Mouse (Mus musculus): Measurements from ENCODE around the gene G6pc. TPM values are rescaled to one million over a fixed set of nuclear protein-coding genes. Genes with fewer than 3 reads are reported as not detected.
"Not testable (repeated sequence)": the region's sequence is repeated elsewhere in the genome, so short reads cannot be mapped to it uniquely, and the experiment has no call there.

The G6pc gene
- polyA plus RNA-seq, 1 experiment from 2014 or later, result not detected

GRCm38 (mm10) chr11:101357505-101358182 lies 9.7 kb upstream of the G6pc start:
- Histone ChIP-seq H3K36me3 (no peaks in the 10 kb centered on the region), H3K9me3 (no peaks in the 10 kb centered on the region), H3K4me3 (replicated peaks) (no peak overlapping the region), H3K27me3 (no peaks in the 10 kb centered on the region), H3K4me1 (replicated peaks) (no peaks in the 10 kb centered on the region), H3K9ac (replicated peaks) (no peak overlapping the region), H3K4me2 (no peak overlapping the region), H3K27ac (no peak overlapping the region)
- ATAC-seq (ENCODE audit: insufficient number of reproducible peaks, insufficient read depth, low FRiP score, low TSS enrichment, low read depth), result no peak
- WGBS, result 79% methylated on average over 3 of the region's 3 CpGs

- Histone ChIP-seq H3K4me1 (replicated peaks) (no peaks in the 10 kb centered on the region), H3K27ac (no peak overlapping the region), H3K4me2 (no peak overlapping the region), H3K27me3 (no peaks in the 10 kb centered on the region), H3K4me3 (replicated peaks) (no peak overlapping the region), H3K9ac (replicated peaks) (no peak overlapping the region), H3K9me3 (no peaks in the 10 kb centered on the region), H3K36me3 (no peaks in the 10 kb centered on the region)
- ATAC-seq (ENCODE audit: insufficient number of reproducible peaks, insufficient read depth, low FRiP score, low TSS enrichment, low read depth), result no peak
- 68% methylated on average over 9 of the region's 9 CpGs for WGBS
These were observed 7.6 kb upstream of the G6pc start for GRCm38 (mm10) chr11:101359776-101360175.

GRCm38 (mm10) chr11:101360651-101361113 lies 6.7 kb upstream of the G6pc start:
- no peaks in the 10 kb centered on the region for H3K36me3 ChIP-seq
- H3K9me3 ChIP-seq, result no peaks in the 10 kb centered on the region
- WGBS, result 61% methylated on average over 3 of the region's 3 CpGs
- H3K4me3 ChIP-seq (replicated peaks), result no peak overlapping the region
- H3K27ac ChIP-seq, result no peak overlapping the region
- H3K4me1 ChIP-seq (replicated peaks), result no peaks in the 10 kb centered on the region
- no peak overlapping the region for H3K4me2 ChIP-seq
- no peak for ATAC-seq (ENCODE audit: insufficient number of reproducible peaks, insufficient read depth, low FRiP score, low TSS enrichment, low read depth)
- H3K9ac ChIP-seq (replicated peaks), result no peak overlapping the region
- H3K27me3 ChIP-seq, result no peaks in the 10 kb centered on the region

- ATAC-seq (ENCODE audit: insufficient number of reproducible peaks, insufficient read depth, low FRiP score, low TSS enrichment, low read depth), result no peak
- 64% methylated on average over 5 of the region's 5 CpGs for WGBS
- Histone ChIP-seq H3K4me1 (replicated peaks) (no peaks in the 10 kb centered on the region), H3K4me2 (no peak overlapping the region), H3K9me3 (no peaks in the 10 kb centered on the region), H3K4me3 (replicated peaks) (no peak overlapping the region), H3K36me3 (no peaks in the 10 kb centered on the region), H3K27ac (no peak overlapping the region), H3K9ac (replicated peaks) (no peak overlapping the region), H3K27me3 (no peaks in the 10 kb centered on the region)
These were observed 2.8 kb upstream of the G6pc start for GRCm38 (mm10) chr11:101364531-101364931.

- Histone ChIP-seq H3K27ac (no peak overlapping the region), H3K4me3 (replicated peaks) (no peak overlapping the region), H3K4me2 (no peak overlapping the region), H3K4me1 (replicated peaks) (no peaks in the 10 kb centered on the region), H3K36me3 (no peaks in the 10 kb centered on the region), H3K27me3 (no peaks in the 10 kb centered on the region), H3K9ac (replicated peaks) (no peak overlapping the region), H3K9me3 (no peaks in the 10 kb centered on the region)
- no peak for ATAC-seq (ENCODE audit: insufficient number of reproducible peaks, insufficient read depth, low FRiP score, low TSS enrichment, low read depth)
- 75% methylated on average over 5 of the region's 5 CpGs for WGBS
These were observed 2.8 kb downstream of the G6pc start for GRCm38 (mm10) chr11:101370141-101370540.

GRCm38 (mm10) chr11:101374421-101374938 lies 7.1 kb downstream of the G6pc start:
- no peak overlapping the region for H3K4me2 ChIP-seq
- H3K9ac ChIP-seq (replicated peaks), result no peak overlapping the region
- H3K27ac ChIP-seq, result no peak overlapping the region
- no peaks in the 10 kb centered on the region for H3K27me3 ChIP-seq
- WGBS, result 72% methylated on average over 7 of the region's 7 CpGs
- no peaks in the 10 kb centered on the region for H3K4me1 ChIP-seq (replicated peaks)
- H3K4me3 ChIP-seq (replicated peaks), result no peak overlapping the region
- H3K9me3 ChIP-seq, result no peaks in the 10 kb centered on the region
- no peak for ATAC-seq (ENCODE audit: insufficient number of reproducible peaks, insufficient read depth, low FRiP score, low TSS enrichment, low read depth)
- no peaks in the 10 kb centered on the region for H3K36me3 ChIP-seq

- not testable (repeated sequence) for H3K9ac ChIP-seq (replicated peaks); H3K36me3 ChIP-seq; H3K4me1 ChIP-seq (replicated peaks); ATAC-seq (ENCODE audit: insufficient number of reproducible peaks, insufficient read depth, low FRiP score, low TSS enrichment, low read depth); H3K27ac ChIP-seq; H3K27me3 ChIP-seq; H3K4me3 ChIP-seq (replicated peaks); H3K9me3 ChIP-seq; H3K4me2 ChIP-seq
- 95% methylated on average over 8 of the region's 8 CpGs for WGBS
These were observed 10.8 kb downstream of the G6pc start for GRCm38 (mm10) chr11:101378196-101378595.

- Histone ChIP-seq H3K27ac (no peak overlapping the region), H3K9ac (replicated peaks) (no peak overlapping the region), H3K4me1 (replicated peaks) (no peaks in the 10 kb centered on the region), H3K27me3 (no peaks in the 10 kb centered on the region), H3K9me3 (no peaks in the 10 kb centered on the region), H3K4me2 (no peak overlapping the region), H3K36me3 (no peaks in the 10 kb centered on the region), H3K4me3 (replicated peaks) (no peak overlapping the region)
- ATAC-seq (ENCODE audit: insufficient number of reproducible peaks, insufficient read depth, low FRiP score, low TSS enrichment, low read depth), result no peak
- WGBS, result 73% methylated on average over 6 of the region's 6 CpGs
These were observed 11.6 kb downstream of the G6pc start for GRCm38 (mm10) chr11:101378926-101379325.

- no peaks in the 10 kb centered on the region for H3K36me3 ChIP-seq
- H3K4me3 ChIP-seq (replicated peaks), result no peak overlapping the region
- H3K9me3 ChIP-seq, result no peaks in the 10 kb centered on the region
- H3K27ac ChIP-seq, result no peak overlapping the region
- WGBS, result 19% methylated on average over 4 of the region's 4 CpGs
- H3K4me1 ChIP-seq (replicated peaks), result no peaks in the 10 kb centered on the region
- no peak overlapping the region for H3K4me2 ChIP-seq
- ATAC-seq (ENCODE audit: insufficient number of reproducible peaks, insufficient read depth, low FRiP score, low TSS enrichment, low read depth), result no peak; the same call in 1 of the 2 replicates
- H3K9ac ChIP-seq (replicated peaks), result no peak overlapping the region
- H3K27me3 ChIP-seq, result no peaks in the 10 kb centered on the region
These were observed 14.5 kb downstream of the G6pc start for GRCm38 (mm10) chr11:101381817-101382216.

GRCm38 (mm10) chr11:101395110-101395509 lies 27.7 kb downstream of the G6pc start:
- 0 out of 2 replicates have a peak overlapping the region, but pooled peaks have one; percentile 2 for H3K9ac ChIP-seq (replicated peaks)

GRCm38 (mm10) chr11:101415306-101415705 lies 47.9 kb downstream of the G6pc start:
- peaks cover 8% of the 10 kb centered on the region for H3K4me1 ChIP-seq (replicated peaks)
- no peak overlapping the region for H3K4me2 ChIP-seq
- H3K27me3 ChIP-seq, result no peaks in the 10 kb centered on the region
- H3K9ac ChIP-seq (replicated peaks), result no peak overlapping the region
- no peak for ATAC-seq (ENCODE audit: insufficient number of reproducible peaks, insufficient read depth, low FRiP score, low TSS enrichment, low read depth)
- peaks cover 38% of the 10 kb centered on the region for H3K36me3 ChIP-seq
- no peaks in the 10 kb centered on the region for H3K9me3 ChIP-seq
- H3K4me3 ChIP-seq (replicated peaks), result no peak overlapping the region
- 96% methylated on average over 2 of the region's 2 CpGs for WGBS
- no peak overlapping the region for H3K27ac ChIP-seq

More at GRCm38 (mm10) chr11:101395110-101395509, 27.7 kb downstream of the G6pc start:
- ATAC-seq (ENCODE audit: insufficient number of reproducible peaks, insufficient read depth, low FRiP score, low TSS enrichment, low read depth), result no peak
- Histone ChIP-seq H3K9me3 (no peaks in the 10 kb centered on the region), H3K27ac (no peak overlapping the region), H3K4me3 (replicated peaks) (no peak overlapping the region), H3K4me2 (no peak overlapping the region), H3K27me3 (no peaks in the 10 kb centered on the region), H3K4me1 (replicated peaks) (no peaks in the 10 kb centered on the region), H3K36me3 (no peaks in the 10 kb centered on the region)
- WGBS, result 8% methylated on average over 8 of the region's 8 CpGs
